Mouse (Mus musculus) liver, adult 2 months (tissue): ENCODE measurements at regions not wholly inside any gene's neighbourhood (a gene's known extent, or its start where the extent isn't known, plus 50 kb on each side); places are given as distances from the start of the nearest gene placed in this dataset.
A peak's percentile ranks its signal among the peaks of the same experiment; 100 is the strongest.

Experiments
- DNase-seq: peaks from one replicate; pipeline ENCODE4 v3.0.0-alpha.2; 2011; ENCODE audit warnings: low read depth, low spot score; ENCODE audit errors: extremely low read depth
- H3K27ac ChIP-seq: fragments of 200-500 bp; replicated peaks from 2 replicates; pipeline ENCODE4 v1.5.1; 2012; ENCODE audit warnings: low read depth, mild to moderate bottlenecking, control low read depth, inconsistent platforms, low read length; ENCODE audit not compliant: insufficient read depth
- H3K27me3 ChIP-seq: fragments of 200-500 bp; 2 replicates; pipeline ENCODE4 v1.6.1; 2012; ENCODE audit warnings: mild to moderate bottlenecking, moderate library complexity, low read length, inconsistent platforms; ENCODE audit not compliant: control insufficient read depth, insufficient read depth
- H3K36me3 ChIP-seq: fragments of 200-500 bp; 2 replicates; pipeline ENCODE4 v1.6.1; 2012; ENCODE audit warnings: low read length, inconsistent platforms; ENCODE audit not compliant: control insufficient read depth, insufficient read depth
- H3K4me1 ChIP-seq: fragments of 200-500 bp; 2 replicates; pipeline ENCODE4 v1.6.1; 2011; ENCODE audit warnings: low read length; ENCODE audit not compliant: control insufficient read depth, insufficient read depth
- H3K4me3 ChIP-seq: fragments of 200-500 bp; 2 replicates; pipeline ENCODE4 v1.5.1; 2011; ENCODE audit warnings: low read depth, mild to moderate bottlenecking, control low read depth, low read length, moderate library complexity; ENCODE audit not compliant: insufficient read depth
- H3K79me2 ChIP-seq: fragments of 200-500 bp; 2 replicates; pipeline ENCODE4 v1.6.1; 2012; ENCODE audit warnings: inconsistent platforms, mild to moderate bottlenecking, low read length, moderate library complexity; ENCODE audit not compliant: control insufficient read depth, insufficient read depth
- H3K9ac ChIP-seq: fragments of 200-500 bp; 2 replicates; pipeline ENCODE4 v1.6.1; 2012; ENCODE audit warnings: low read depth, mild to moderate bottlenecking, control low read depth, inconsistent platforms, low read length
- CTCF ChIP-seq: fragments of 200-500 bp; IDR thresholded peaks from 2 replicates; pipeline ENCODE4 v1.5.1; 2011; ENCODE audit warnings: low read depth, low read length, control low read depth
- POLR2A ChIP-seq: fragments of 200-500 bp; IDR thresholded peaks from 2 replicates; pipeline ENCODE4 v1.6.1; 2011; ENCODE audit warnings: low read length, control low read depth; ENCODE audit not compliant: insufficient read depth; ENCODE audit errors: extremely low read depth
- WGBS: fragments of 180-500 bp; shearing (Covaris S2); methylation state at CpG from one replicate; pipeline ENCODE4 v1.1.7; 2018; 5-methylcytosine and 5-hydroxymethylcytosine counted together

GRCm38 (mm10) chr13:29040331-29040730 is 86.8 kb upstream of the Sox4 start:
- Histone ChIP-seq H3K36me3 (no peaks in the 10 kb centered on the region), H3K9ac (no peak overlapping the region), H3K27me3 (no peaks in the 10 kb centered on the region), H3K4me3 (no peak overlapping the region), H3K79me2 (no peaks in the 10 kb centered on the region), H3K4me1 (no peaks in the 10 kb centered on the region), H3K27ac (no peak overlapping the region)
- 93% methylated on average over 5 of the region's 5 CpGs for WGBS
- no peak for DNase-seq
- no peak for TF ChIP-seq CTCF
- no peak for TF ChIP-seq POLR2A

GRCm38 (mm10) chr13:29034904-29035303 is 81.4 kb upstream of the Sox4 start:
- no peaks in the 10 kb centered on the region for H3K4me1 ChIP-seq
- DNase-seq = no peak
- no peak overlapping the region for H3K27ac ChIP-seq
- H3K36me3 ChIP-seq = no peaks in the 10 kb centered on the region
- H3K27me3 ChIP-seq = no peaks in the 10 kb centered on the region
- WGBS = 85% methylated on average over 4 of the region's 4 CpGs
- no peak overlapping the region for H3K9ac ChIP-seq
- H3K79me2 ChIP-seq = no peaks in the 10 kb centered on the region
- H3K4me3 ChIP-seq = no peak overlapping the region
- no peak for TF ChIP-seq POLR2A
- no peak for TF ChIP-seq CTCF

- H3K27me3 ChIP-seq = no peaks in the 10 kb centered on the region
- no peak overlapping the region for H3K9ac ChIP-seq
- no peaks in the 10 kb centered on the region for H3K4me1 ChIP-seq
- H3K27ac ChIP-seq = no peak overlapping the region
- H3K36me3 ChIP-seq = no peaks in the 10 kb centered on the region
- H3K4me3 ChIP-seq = no peak overlapping the region
- H3K79me2 ChIP-seq = no peaks in the 10 kb centered on the region
- TF ChIP-seq CTCF (no peak), POLR2A (no peak)
- 29% methylated on average over 8 of the region's 8 CpGs for WGBS
- peak; percentile 49 for DNase-seq
Observed at GRCm38 (mm10) chr13:29034444-29034843, 80.9 kb upstream of the Sox4 start.

- Histone ChIP-seq H3K27ac (no peak overlapping the region), H3K79me2 (no peaks in the 10 kb centered on the region), H3K36me3 (no peaks in the 10 kb centered on the region), H3K4me1 (no peaks in the 10 kb centered on the region), H3K4me3 (no peak overlapping the region), H3K27me3 (no peaks in the 10 kb centered on the region), H3K9ac (no peak overlapping the region)
- WGBS = 97% methylated on average over 10 of the region's 10 CpGs
- no peak for DNase-seq
- TF ChIP-seq CTCF (no peak), POLR2A (no peak)
Observed at GRCm38 (mm10) chr13:29027146-29027545, 73.6 kb upstream of the Sox4 start.

- no peak overlapping the region for H3K27ac ChIP-seq
- WGBS = 98% methylated on average over 1 of the region's 1 CpGs
- no peaks in the 10 kb centered on the region for H3K36me3 ChIP-seq
- no peak for DNase-seq
- no peak overlapping the region for H3K9ac ChIP-seq
- H3K27me3 ChIP-seq = no peaks in the 10 kb centered on the region
- no peak for TF ChIP-seq POLR2A
- no peak for TF ChIP-seq CTCF
- no peaks in the 10 kb centered on the region for H3K4me1 ChIP-seq
- H3K4me3 ChIP-seq = no peak overlapping the region
- no peaks in the 10 kb centered on the region for H3K79me2 ChIP-seq
Observed at GRCm38 (mm10) chr13:29023486-29023885, 70.0 kb upstream of the Sox4 start.

GRCm38 (mm10) chr13:29019839-29020238 is 66.3 kb upstream of the Sox4 start:
- TF ChIP-seq POLR2A (no peak), CTCF (no peak)

More at GRCm38 (mm10) chr13:29019839-29020238, 66.3 kb upstream of the Sox4 start:
- no peak overlapping the region for H3K9ac ChIP-seq
- no peaks in the 10 kb centered on the region for H3K36me3 ChIP-seq
- H3K4me3 ChIP-seq = no peak overlapping the region
- no peaks in the 10 kb centered on the region for H3K79me2 ChIP-seq
- H3K27ac ChIP-seq = no peak overlapping the region
- 92% methylated on average over 3 of the region's 3 CpGs for WGBS
- DNase-seq = no peak
- no peaks in the 10 kb centered on the region; the same call in 1 of the 2 replicates for H3K27me3 ChIP-seq
- H3K4me1 ChIP-seq = no peaks in the 10 kb centered on the region
